Mouse (Mus musculus): Measurements from ENCODE around the gene Ltbp4. TPM values are rescaled to one million over a fixed set of nuclear protein-coding genes. Genes with fewer than 3 reads are reported as not detected.

Ltbp4 gene
- polyA plus RNA-seq, 1 experiment from 2014 or later: 75.9 TPM

DNA sequence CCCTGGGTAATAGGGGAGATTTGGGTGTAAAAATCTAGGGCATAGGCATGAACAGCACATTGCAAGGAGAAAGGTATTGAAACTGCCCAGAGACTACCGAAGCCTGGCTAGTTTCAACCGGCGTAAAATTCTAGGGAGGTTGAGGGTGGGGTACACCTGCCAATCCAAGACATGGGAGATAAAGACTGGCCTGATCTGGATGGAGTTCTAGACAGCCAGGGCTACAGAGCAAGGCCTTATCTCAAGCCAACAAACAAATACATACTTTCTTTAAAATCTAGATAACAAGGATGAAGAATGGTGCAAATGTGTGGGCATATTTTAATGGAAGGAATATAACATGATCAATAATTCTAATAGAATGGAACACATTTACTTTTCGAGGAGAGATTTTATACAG lies 17.3 kb upstream of the Ltbp4 start:
- H3K9ac ChIP-seq: no peak overlapping the region

GRCm38 (mm10) chr7:27354144-27354543 lies 16.7 kb upstream of the Ltbp4 start:
- peak; percentile 54 for ATAC-seq
- no peaks in the 10 kb centered on the region for H3K27me3 ChIP-seq (replicated peaks)
- peak overlapping the region; percentile 82 for H3K4me2 ChIP-seq (replicated peaks)
- H3K9me3 ChIP-seq: no peaks in the 10 kb centered on the region
- H3K4me1 ChIP-seq (replicated peaks): peaks cover 18% of the 10 kb centered on the region
- H3K27ac ChIP-seq: no peak overlapping the region
- 28% methylated on average over 6 of the region's 6 CpGs for WGBS
- H3K4me3 ChIP-seq (replicated peaks): 0 out of 2 replicates have a peak overlapping the region, but pooled peaks have one; percentile 2
- 0 out of 2 replicates have a peak, but pooled peaks cover 5% of the 10 kb centered on the region for H3K36me3 ChIP-seq
- no peak overlapping the region for H3K9ac ChIP-seq

More for the DNA sequence above, 17.3 kb upstream of the Ltbp4 start:
- Histone ChIP-seq H3K9me3 (no peaks in the 10 kb centered on the region), H3K27ac (no peak overlapping the region), H3K4me2 (replicated peaks) (peak overlapping the region; percentile 82), H3K36me3 (0 out of 2 replicates have a peak, but pooled peaks cover 5% of the 10 kb centered on the region), H3K4me3 (replicated peaks) (0 out of 2 replicates have a peak overlapping the region, but pooled peaks have one; percentile 2), H3K4me1 (replicated peaks) (peaks cover 18% of the 10 kb centered on the region), H3K27me3 (replicated peaks) (no peaks in the 10 kb centered on the region)
- no peak for ATAC-seq
- WGBS: 45% methylated on average over 4 of the region's 4 CpGs

DNA sequence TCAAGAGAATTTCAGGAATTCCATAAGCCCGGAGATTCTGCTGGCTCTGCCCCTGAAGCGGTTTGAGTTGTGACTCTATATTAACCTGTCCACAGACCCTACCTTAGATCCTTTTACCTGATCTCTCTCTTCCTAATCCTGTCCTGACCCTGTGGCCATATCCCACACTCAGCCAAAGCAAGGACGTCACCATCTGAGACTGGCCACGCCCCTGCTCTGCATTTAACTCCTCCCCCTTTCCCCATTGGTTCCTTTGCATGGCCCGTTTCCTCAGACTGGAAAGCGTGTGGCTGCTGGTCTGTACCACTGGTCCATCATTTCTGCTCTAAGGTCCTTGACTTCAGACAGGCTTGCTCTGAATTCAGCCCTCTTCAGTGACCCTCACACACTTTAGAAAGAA lies 8.0 kb upstream of the Ltbp4 start:
- no peak for ATAC-seq

DNA sequence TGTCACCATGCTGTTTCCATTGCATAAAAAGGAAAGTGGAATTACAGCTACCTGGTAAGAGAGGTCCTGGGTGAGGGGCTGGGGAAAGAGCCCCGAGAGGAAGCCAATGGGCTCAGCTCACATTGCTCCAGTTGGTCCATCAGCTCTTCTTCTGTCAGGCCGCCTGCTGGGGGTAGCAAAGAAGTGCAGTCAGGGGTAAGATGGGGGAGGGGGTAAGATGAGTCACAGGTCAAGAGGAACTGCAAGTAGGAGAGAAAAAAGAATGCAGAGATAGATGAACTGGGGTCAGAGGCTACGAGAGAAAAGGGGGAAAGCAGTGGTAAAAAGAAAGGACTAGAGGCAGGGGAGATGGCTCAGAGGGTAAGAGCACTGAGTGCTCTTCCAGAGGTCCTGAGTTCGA lies 5.1 kb upstream of the Ltbp4 start:
- WGBS: 51% methylated on average over 4 of the region's 4 CpGs
- Histone ChIP-seq H3K4me2 (replicated peaks) (no peak overlapping the region), H3K4me1 (replicated peaks) (peaks cover 2% of the 10 kb centered on the region; the same call in 1 of the 2 replicates), H3K27ac (no peak overlapping the region), H3K9me3 (no peaks in the 10 kb centered on the region), H3K36me3 (0 out of 2 replicates have a peak, but pooled peaks cover 3% of the 10 kb centered on the region), H3K4me3 (replicated peaks) (no peak overlapping the region), H3K9ac (no peak overlapping the region), H3K27me3 (replicated peaks) (0 out of 2 replicates have a peak, but pooled peaks cover 3% of the 10 kb centered on the region)
- no peak for ATAC-seq

More for the DNA sequence above, 8.0 kb upstream of the Ltbp4 start:
- Histone ChIP-seq H3K4me2 (replicated peaks) (no peak overlapping the region), H3K27ac (no peak overlapping the region), H3K9ac (no peak overlapping the region), H3K4me1 (replicated peaks) (no peaks in the 10 kb centered on the region), H3K9me3 (no peaks in the 10 kb centered on the region), H3K27me3 (replicated peaks) (no peaks in the 10 kb centered on the region), H3K36me3 (peaks cover 5% of the 10 kb centered on the region; the same call in 1 of the 2 replicates), H3K4me3 (replicated peaks) (no peak overlapping the region)
- WGBS: 28% methylated on average over 6 of the region's 6 CpGs

DNA sequence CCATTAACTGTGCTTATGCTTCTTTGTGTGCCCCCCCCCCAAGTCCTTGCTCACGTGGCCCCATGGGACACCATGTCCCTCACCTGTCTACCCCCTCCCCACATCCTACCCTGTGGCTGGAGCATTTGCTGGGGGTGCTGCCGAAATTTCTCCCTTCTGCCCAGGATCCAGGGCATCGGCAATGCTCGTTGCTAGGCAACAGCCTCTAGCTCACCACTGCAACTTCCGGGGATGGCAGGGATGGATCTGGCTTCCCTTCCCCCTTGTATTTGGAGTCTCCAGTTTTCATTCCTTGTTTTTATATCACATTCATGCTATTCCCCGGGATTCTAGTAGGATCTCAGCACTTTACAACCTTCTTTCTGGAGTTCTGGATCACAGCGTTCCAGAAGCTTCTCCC lies 2.0 kb upstream of the Ltbp4 start:
- Histone ChIP-seq H3K27me3 (replicated peaks) (peaks cover 19% of the 10 kb centered on the region), H3K4me3 (replicated peaks) (no peak overlapping the region), H3K27ac (no peak overlapping the region), H3K4me2 (replicated peaks) (no peak overlapping the region), H3K9ac (no peak overlapping the region), H3K9me3 (no peaks in the 10 kb centered on the region), H3K4me1 (replicated peaks) (peaks cover 25% of the 10 kb centered on the region), H3K36me3 (0 out of 2 replicates have a peak, but pooled peaks cover 3% of the 10 kb centered on the region)
- ATAC-seq: no peak
- WGBS: 28% methylated on average over 7 of the region's 7 CpGs

DNA sequence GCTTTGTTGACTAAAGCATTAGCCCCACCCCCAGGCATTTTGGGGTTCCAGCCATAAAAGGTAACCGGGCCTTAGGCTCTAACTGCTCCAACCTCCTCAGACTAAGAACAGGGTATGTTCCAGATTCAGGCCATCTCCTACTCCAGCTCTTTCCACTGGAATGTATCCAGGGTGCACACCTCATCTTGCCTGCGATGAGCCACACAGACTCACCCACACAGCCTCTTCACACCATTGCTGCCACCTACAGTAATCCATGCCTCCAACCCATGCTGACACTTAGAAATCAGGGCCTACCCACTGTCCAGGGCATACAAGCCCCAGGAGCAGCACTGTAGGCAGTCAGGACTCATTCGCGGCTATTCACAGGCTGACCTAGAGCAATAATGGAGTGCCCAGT lies 1.6 kb upstream of the Ltbp4 start:
- no peak overlapping the region for H3K9ac ChIP-seq
- no peak overlapping the region for H3K4me2 ChIP-seq (replicated peaks)
- H3K27me3 ChIP-seq (replicated peaks): peaks cover 23% of the 10 kb centered on the region
- ATAC-seq: no peak
- H3K4me1 ChIP-seq (replicated peaks): peaks cover 29% of the 10 kb centered on the region
- H3K4me3 ChIP-seq (replicated peaks): no peak overlapping the region
- 61% methylated on average over 4 of the region's 4 CpGs for WGBS
- no peaks in the 10 kb centered on the region for H3K9me3 ChIP-seq
- H3K36me3 ChIP-seq: 0 out of 2 replicates have a peak, but pooled peaks cover 3% of the 10 kb centered on the region
- H3K27ac ChIP-seq: no peak overlapping the region

GRCm38 (mm10) chr7:27335928-27336823 lies 1.3 kb downstream of the Ltbp4 start:
- H3K9me3 ChIP-seq: no peaks in the 10 kb centered on the region
- H3K27me3 ChIP-seq (replicated peaks): peaks cover 46% of the 10 kb centered on the region

GRCm38 (mm10) chr7:27335011-27335720 lies 2.3 kb downstream of the Ltbp4 start:
- H3K9ac ChIP-seq: peak overlapping the region; percentile 2; the same call in 1 of the 2 replicates
- peaks cover 46% of the 10 kb centered on the region for H3K27me3 ChIP-seq (replicated peaks)
- 0 out of 2 replicates have a peak overlapping the region, but pooled peaks have one; percentile 64 for H3K4me3 ChIP-seq (replicated peaks)
- 45% methylated on average over 15 of the region's 15 CpGs for WGBS
- H3K4me2 ChIP-seq (replicated peaks): peak overlapping the region; percentile 92
- peaks cover 51% of the 10 kb centered on the region for H3K4me1 ChIP-seq (replicated peaks)
- H3K9me3 ChIP-seq: no peaks in the 10 kb centered on the region
- peak overlapping the region; percentile 56 for H3K27ac ChIP-seq
- no peak for ATAC-seq
- no peaks in the 10 kb centered on the region for H3K36me3 ChIP-seq

More at GRCm38 (mm10) chr7:27335928-27336823, 1.3 kb downstream of the Ltbp4 start:
- peak overlapping the region; percentile 43 for H3K4me3 ChIP-seq (replicated peaks)
- peaks cover 46% of the 10 kb centered on the region for H3K4me1 ChIP-seq (replicated peaks)
- under 1% methylated on average over 47 of the region's 47 CpGs for WGBS
- H3K9ac ChIP-seq: peak overlapping the region; percentile 46
- 0 out of 2 replicates have a peak overlapping the region, but pooled peaks have one; percentile 48 for H3K27ac ChIP-seq
- H3K4me2 ChIP-seq (replicated peaks): peak overlapping the region; percentile 91
- no peaks in the 10 kb centered on the region for H3K36me3 ChIP-seq
- peak; percentile 75 for ATAC-seq

- H3K4me1 ChIP-seq (replicated peaks): peaks cover 57% of the 10 kb centered on the region
- H3K9me3 ChIP-seq: no peaks in the 10 kb centered on the region
- no peaks in the 10 kb centered on the region for H3K36me3 ChIP-seq
- ATAC-seq: no peak
- H3K27me3 ChIP-seq (replicated peaks): peaks cover 46% of the 10 kb centered on the region
- peak overlapping the region; percentile 92 for H3K4me2 ChIP-seq (replicated peaks)
- WGBS: 7% methylated on average over 32 of the region's 32 CpGs
- H3K27ac ChIP-seq: peak overlapping the region; percentile 40; the same call in 1 of the 2 replicates
- H3K4me3 ChIP-seq (replicated peaks): peak overlapping the region; percentile 64
- peak overlapping the region; percentile 2; the same call in 1 of the 2 replicates for H3K9ac ChIP-seq
Measured at GRCm38 (mm10) chr7:27334405-27334911, 3.0 kb downstream of the Ltbp4 start.

DNA sequence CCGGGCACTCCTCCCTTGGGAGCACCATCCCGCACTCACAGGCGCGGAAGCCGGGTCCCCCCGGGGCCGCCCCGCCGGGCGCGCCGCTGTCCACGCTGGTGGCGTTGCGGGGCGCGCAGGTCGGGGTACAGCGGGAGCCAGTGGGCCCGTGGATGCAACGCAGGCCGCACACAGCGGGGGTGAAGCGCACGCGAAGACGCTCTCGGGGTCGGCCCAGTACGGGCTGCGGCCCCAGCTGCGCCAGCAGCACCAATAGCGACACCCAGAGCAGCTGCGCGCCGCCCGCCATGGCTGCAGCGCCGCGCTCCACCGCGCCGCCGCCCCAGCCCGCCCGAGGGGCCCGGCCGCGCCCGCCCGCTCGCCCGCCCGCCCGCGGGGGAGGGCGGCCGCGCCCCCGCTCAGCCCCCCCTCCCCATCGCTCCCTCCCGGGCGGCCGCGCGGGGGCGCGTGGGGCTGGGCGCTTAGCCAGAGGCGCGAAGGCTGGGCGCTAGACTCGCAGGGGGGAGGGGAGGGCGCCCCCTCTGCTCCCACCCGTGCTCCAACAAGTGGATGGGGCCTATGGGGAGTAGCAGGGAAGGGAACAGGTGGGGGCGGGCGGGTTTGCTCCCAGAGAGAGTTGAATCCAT lies 4.1 kb downstream of the Ltbp4 start:
- Histone ChIP-seq H3K27ac (peak overlapping the region; percentile 91), H3K4me1 (replicated peaks) (peaks cover 66% of the 10 kb centered on the region), H3K27me3 (replicated peaks) (peaks cover 47% of the 10 kb centered on the region), H3K4me3 (replicated peaks) (peak overlapping the region; percentile 64), H3K9ac (peak overlapping the region; percentile 87), H3K4me2 (replicated peaks) (peak overlapping the region; percentile 92), H3K9me3 (no peaks in the 10 kb centered on the region), H3K36me3 (no peaks in the 10 kb centered on the region)
- WGBS: 1% methylated on average over 57 of the region's 77 CpGs
- no peak for ATAC-seq

DNA sequence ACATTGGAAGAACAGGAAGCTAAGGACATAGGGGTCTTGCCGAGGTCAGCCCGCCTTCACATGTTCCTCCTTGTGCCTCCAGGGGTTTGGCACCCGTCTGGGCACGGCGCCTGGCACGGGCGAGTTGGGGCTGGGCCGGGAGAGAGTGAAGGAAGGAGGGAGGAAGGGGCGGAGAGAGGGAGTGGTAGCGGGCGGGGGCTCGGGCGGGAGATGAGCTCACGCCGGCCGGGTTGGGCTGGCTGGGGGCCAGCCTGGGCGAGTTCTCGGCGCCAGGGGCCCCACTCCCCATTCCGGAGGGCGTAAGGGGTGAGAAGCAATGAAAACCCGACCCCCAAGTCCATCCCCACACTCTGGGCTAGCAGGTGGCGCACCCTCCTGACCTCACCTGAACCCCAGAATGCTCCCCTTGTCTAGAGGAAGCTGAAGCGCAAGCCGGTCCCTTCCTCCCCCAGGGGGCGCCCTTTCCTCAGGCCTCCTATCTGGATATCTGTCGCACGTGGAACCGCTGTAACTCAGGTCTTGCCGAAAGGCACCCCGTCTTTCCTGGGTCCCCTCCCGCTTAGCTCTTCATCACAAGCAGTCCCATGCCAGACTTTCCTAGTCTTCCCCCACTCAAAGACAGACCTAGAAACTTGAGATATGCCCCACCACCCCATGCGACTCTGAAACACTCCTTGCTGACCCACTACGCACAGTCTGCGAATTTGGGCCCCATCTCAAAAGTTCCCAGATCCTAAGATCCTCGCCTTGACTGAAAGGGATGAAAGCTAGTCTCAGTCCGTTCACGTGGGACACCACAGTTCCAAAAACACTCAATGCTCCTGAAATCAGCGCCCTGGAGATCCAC lies 4.9 kb downstream of the Ltbp4 start:
- H3K27me3 ChIP-seq (replicated peaks): peaks cover 50% of the 10 kb centered on the region
- peak overlapping the region; percentile 87 for H3K9ac ChIP-seq
- peaks cover 63% of the 10 kb centered on the region for H3K4me1 ChIP-seq (replicated peaks)
- H3K36me3 ChIP-seq: no peaks in the 10 kb centered on the region
- H3K9me3 ChIP-seq: no peaks in the 10 kb centered on the region
- WGBS: 2% methylated on average over 37 of the region's 39 CpGs
- ATAC-seq: peak; percentile 15; the same call in 1 of the 2 replicates
- H3K4me2 ChIP-seq (replicated peaks): peak overlapping the region; percentile 92
- peak overlapping the region; percentile 91 for H3K27ac ChIP-seq
- H3K4me3 ChIP-seq (replicated peaks): peak overlapping the region; percentile 64
